Mouse (Mus musculus) telencephalon, adult 2 months (tissue): ENCODE results near the gene Umps.
A peak's percentile ranks its signal among the peaks of the same experiment; 100 is the strongest.

ENCODE experiments used
- DNase-seq: peaks from one replicate; pipeline ENCODE4 v3.0.0-alpha.2; 2011; ENCODE audit warnings: low read depth, low spot score

The Umps gene

DNA sequence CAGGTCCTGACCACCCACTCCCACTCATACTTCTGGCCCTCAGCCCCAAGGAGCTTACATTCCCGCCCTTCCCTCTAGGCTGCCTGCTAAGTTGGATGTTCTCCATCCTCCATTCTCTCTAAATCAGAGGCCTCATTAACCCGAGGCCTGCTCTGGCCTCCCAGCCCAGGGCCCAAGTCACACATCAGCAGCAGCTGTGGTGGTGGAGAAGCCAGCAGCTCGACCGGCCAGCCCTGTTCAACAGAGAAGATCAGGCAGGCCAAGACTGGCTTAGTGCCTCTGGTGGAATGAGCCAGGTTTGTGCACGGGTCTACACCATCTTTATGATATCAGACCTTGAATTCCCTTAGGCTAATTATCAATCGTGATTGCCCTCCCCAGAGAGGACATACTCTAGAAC, 36.1 kb downstream of the Umps start:
- DNase-seq, result no peak

DNA sequence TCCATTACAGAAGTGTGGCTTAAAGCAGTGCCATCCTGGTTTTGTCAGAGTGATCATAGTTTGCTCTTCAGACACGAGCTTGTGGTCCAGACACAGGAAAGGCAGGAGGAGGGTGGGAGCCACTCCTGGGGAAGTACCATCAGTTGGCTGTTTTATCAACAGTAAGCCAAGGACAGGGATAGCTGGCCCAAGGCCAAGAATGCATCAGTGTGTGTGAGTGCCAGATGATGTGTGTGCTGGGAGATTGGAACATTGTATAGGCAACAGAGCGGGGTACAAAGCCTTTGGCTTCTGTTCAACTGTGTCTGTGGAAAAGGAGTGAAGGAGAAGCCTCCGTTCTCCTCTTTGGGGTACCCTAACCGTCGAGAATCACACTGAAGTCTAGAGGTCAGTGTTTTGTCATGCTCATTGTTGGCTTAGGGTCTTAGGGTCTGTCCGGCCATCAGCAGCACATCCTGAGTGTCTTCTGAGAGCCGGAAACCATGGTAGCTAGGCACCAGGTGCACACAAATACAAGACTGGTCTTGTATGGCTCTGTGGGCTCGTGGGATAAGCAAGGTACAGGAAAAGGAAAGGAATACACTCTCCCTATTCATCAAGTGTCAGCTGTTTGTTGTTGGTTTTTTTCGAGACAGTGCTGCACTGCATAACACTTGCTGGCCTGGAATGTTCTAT, 37.9 kb downstream of the Umps start:
- no peak for DNase-seq

DNA sequence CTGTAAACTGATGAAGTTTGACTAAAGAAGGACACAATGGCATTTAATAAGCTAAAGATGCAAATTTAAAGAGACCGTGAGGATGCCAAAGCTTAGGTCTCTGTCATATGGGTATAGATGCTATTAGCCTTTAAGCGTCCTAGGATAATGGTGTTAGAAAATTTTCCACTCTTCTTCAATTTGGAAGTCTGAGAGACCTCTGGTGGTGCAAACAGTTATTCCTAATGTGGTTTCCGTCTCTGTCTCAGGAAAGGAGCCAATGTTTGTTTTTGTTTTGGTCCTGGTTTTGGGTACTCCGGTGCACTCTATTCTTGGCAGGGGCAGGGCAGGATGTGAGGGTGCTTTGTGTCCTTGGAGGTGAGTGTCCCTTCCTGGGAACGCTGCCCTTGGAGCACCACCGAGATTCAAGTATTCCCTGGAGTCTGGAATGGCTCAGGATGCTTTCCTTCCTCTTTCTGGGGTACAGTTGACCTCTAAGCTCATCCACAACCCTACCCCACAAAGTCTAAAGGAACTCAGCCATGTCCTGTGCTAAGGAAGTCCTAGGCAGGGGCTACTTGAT, 39.5 kb downstream of the Umps start:
- DNase-seq, result no peak

GRCm38 (mm10) chr16:33923758-33924157, 43.1 kb downstream of the Umps start:
- no peak for DNase-seq

GRCm38 (mm10) chr16:33923001-33923316, 43.9 kb downstream of the Umps start:
- DNase-seq, result no peak

DNA sequence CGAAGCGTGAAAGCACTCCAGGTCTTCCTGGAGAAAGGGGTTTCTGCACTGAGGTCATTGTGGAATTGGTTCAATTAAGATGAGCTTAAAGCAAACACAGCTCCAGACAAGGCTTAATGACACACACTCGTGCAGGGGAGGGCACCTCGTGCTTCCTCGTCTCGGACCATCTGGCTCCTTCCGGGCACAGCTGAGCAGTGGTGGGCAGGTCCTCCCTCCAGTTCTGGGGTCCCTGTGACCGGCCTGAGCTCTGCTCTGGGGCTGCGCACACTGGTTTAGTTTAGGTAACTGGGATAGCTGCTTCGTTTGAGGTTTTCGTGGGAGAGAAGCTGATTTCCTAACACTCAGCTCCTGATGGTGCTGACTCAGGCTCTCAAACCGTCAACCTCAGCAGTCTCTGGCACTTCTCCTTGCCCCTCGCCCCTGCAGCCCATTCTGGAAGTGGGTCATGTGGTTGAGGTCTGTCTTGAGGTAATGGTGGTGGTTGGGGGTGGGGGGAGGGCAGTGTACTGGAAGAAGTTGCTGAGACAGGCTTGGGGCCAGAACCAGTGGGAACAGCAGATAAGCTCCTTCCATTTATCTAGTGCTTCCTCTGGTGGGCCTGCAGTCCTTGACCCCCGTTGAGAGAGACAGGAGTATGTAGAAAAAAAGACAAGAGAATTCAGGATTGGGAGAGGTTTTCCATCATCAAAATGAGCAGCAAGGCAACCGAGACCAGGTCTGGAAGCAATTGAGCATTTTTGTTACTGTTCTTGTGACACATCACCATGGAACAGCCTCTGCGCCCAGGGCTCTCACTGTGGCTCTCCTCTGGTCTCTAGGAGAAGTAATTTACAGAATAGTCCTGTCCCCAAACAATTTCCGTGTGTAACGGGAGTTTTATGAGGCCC, 44.5 kb downstream of the Umps start:
- DNase-seq, result peak; percentile 40

- DNase-seq, result no peak
Measured at GRCm38 (mm10) chr16:33921514-33921913, 45.3 kb downstream of the Umps start.

GRCm38 (mm10) chr16:33917926-33918325, 48.9 kb downstream of the Umps start:
- no peak for DNase-seq

- no peak for DNase-seq
Measured at GRCm38 (mm10) chr16:33917390-33917789, 49.4 kb downstream of the Umps start.

DNA sequence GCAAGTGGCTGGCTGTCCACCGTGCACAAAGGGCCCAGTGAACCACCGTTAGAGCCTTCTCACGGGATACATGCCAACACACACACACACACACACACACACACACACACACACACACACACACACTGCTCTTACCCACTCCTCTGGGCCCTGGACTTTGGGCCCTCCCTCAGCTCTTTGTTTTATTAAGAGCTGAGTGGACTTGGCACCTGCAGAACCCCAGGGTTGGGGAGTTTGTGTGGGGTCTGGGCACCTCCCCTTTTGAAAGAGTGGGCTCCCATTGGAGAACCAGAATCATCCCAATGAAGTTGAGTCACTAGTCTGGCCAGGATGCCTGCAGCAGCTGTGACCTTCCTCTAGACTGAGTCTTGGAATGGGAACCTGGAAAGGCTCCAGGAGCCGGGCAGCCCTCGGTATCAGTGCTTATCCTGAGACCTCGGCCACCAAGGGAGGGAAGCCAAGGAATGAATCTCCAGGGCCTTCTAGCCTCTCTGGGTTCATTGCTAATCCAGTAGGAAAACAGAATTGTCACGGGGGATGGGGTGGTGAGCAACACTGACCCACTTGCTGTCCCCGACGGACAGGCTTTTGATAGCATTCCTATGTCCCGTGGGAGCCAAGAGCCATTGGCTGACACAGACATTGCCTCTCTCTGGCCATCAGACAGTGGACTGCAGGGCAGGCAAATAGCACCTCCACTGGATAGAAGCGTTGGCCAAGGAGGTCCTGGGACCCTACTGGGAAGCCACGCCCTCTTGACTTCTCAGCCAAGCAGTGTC, 50.2 kb downstream of the Umps start:
- no peak for DNase-seq

DNA sequence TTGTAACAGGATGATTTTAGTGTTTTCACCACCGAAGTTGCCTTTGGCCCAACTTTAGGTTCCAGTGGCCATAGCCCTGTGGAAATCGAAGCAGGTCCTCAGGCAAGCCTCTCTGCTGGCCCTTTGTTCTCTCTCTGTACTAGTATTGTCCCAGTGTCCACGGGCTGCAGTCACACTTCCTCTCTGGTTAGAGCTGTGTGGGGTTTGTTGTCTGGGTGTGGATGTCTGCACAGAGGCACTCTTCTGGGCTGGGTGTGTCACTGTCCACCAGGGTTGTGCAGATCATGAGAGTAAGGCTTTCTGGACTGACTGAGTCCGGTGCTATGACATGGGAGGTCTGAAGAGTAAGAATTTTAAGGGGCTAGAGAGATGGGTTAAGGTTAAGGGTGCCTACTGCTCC, 51.8 kb downstream of the Umps start:
- no peak for DNase-seq

GRCm38 (mm10) chr16:33908239-33908638, 58.6 kb downstream of the Umps start:
- DNase-seq, result no peak
